Mouse (Mus musculus) liver, postnatal 0 days (tissue): ENCODE measurements around the gene Galp. TPM values are rescaled to one million over a fixed set of nuclear protein-coding genes. Genes with fewer than 3 reads are reported as not detected.
"Not testable (repeated sequence)": the region's sequence is repeated elsewhere in the genome, so short reads cannot be mapped to it uniquely, and the experiment has no call there.

Experiments
- ATAC-seq: fragments of 200-750 bp; cut with Nextera tagmentation; 2 replicates; pipeline ENCODE4 v1.8.0; 2017; ENCODE audit warnings: mild to moderate bottlenecking, moderate library complexity
- DNase-seq: peaks from one replicate; pipeline ENCODE4 v3.0.0-alpha.2; 2016
- H3K27ac ChIP-seq: fragments of 300-500 bp; sonication (generic); 2 replicates; pipeline ENCODE4 v1.5.1; 2014; ENCODE audit warnings: antibody characterized with exemption, moderate library complexity, mild to moderate bottlenecking, low read depth
- H3K27me3 ChIP-seq: fragments of 300-500 bp; sonication (generic); 2 replicates; pipeline ENCODE4 v1.6.1; 2014; ENCODE audit warnings: low read length, control low read depth, mixed read lengths; ENCODE audit not compliant: insufficient read depth
- H3K36me3 ChIP-seq: fragments of 300-500 bp; sonication (generic); replicated peaks from 2 replicates; pipeline ENCODE4 v1.6.1; 2014; ENCODE audit warnings: mild to moderate bottlenecking, control low read depth, low read length, moderate library complexity, mixed read lengths; ENCODE audit not compliant: insufficient read depth
- H3K4me1 ChIP-seq: fragments of 300-500 bp; sonication (generic); 2 replicates; pipeline ENCODE4 v1.6.1; 2014; ENCODE audit warnings: antibody characterized with exemption, mild to moderate bottlenecking, control low read depth; ENCODE audit not compliant: insufficient read depth
- H3K4me2 ChIP-seq: fragments of 300-500 bp; sonication (generic); 2 replicates; pipeline ENCODE4 v1.6.1; 2014; ENCODE audit warnings: low read depth, mild to moderate bottlenecking, low read length, moderate library complexity, mixed read lengths
- H3K4me3 ChIP-seq: fragments of 300-500 bp; sonication (generic); 2 replicates; pipeline ENCODE4 v1.5.1; 2014; ENCODE audit warnings: low read depth, low read length
- H3K9ac ChIP-seq: fragments of 300-500 bp; sonication (generic); replicated peaks from 2 replicates; pipeline ENCODE4 v1.6.1; 2014; ENCODE audit warnings: mild to moderate bottlenecking, moderate library complexity
- H3K9me3 ChIP-seq: fragments of 300-500 bp; sonication (generic); 2 replicates; pipeline ENCODE4 v1.6.1; 2016; ENCODE audit warnings: mild to moderate bottlenecking, control low read depth, low read length, mixed read lengths
- CTCF ChIP-seq: sonication (generic); IDR thresholded peaks from 2 replicates; pipeline ENCODE4 v1.5.1; 2016; ENCODE audit warnings: antibody characterized with exemption, low read depth
- EP300 ChIP-seq: IDR thresholded peaks from 2 replicates; pipeline ENCODE4 v1.6.1; 2016; ENCODE audit warnings: antibody characterized with exemption, low read depth, mild to moderate bottlenecking
- WGBS: fragments of 180-500 bp; shearing (Covaris S2); extraction: QIAGEN DNeasy Blood & Tissue Kit; methylation state at CpG from one replicate; pipeline ENCODE4 v1.1.7; 2014; ENCODE audit not compliant: insufficient replicate concordance; 5-methylcytosine and 5-hydroxymethylcytosine counted together
- polyA plus RNA-seq: library from polyadenylated mRNA; unstranded; fragments of >200 nt; fragmentation: Nextera tagmentation; extraction: Ambion mirVana; gene quantifications from 2 replicates; pipeline ENCODE4 v1.2.1, GENCODE M21; 2015

Gene Galp
- polyA plus RNA-seq, 1 experiment from 2014 or later: not detected

DNA sequence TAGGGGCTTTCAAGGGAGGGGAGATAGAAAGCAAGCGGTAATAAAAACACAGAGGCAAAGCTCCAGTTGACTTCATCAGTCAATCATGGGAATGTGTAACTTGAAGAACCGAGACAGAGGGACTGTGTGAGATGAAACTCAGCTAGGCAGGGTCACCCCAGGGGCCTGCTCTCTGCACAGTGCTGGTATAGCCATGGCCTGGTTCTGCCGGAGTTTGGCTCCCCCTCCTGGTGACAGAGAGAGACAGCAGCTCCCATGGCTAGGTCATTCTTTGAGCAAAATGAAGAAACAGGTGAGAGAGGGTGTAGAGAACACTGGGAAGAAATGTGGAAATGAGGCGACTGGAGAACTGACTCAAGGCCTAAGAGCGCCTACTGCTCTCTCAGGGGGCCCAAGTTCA, 2.8 kb upstream of the Galp start:
- H3K9ac ChIP-seq: no peak overlapping the region
- no peaks in the 10 kb centered on the region for H3K9me3 ChIP-seq
- no peak overlapping the region for H3K4me2 ChIP-seq
- no peak overlapping the region for H3K27ac ChIP-seq
- peaks cover 6% of the 10 kb centered on the region; the same call in 1 of the 2 replicates for H3K36me3 ChIP-seq
- peak; percentile 76 for ATAC-seq
- no peaks in the 10 kb centered on the region for H3K27me3 ChIP-seq
- H3K4me1 ChIP-seq: no peaks in the 10 kb centered on the region
- 24% methylated on average over 5 of the region's 5 CpGs for WGBS
- DNase-seq: peak; percentile 73
- TF ChIP-seq CTCF (peak; percentile 91), EP300 (no peak)
- no peak overlapping the region for H3K4me3 ChIP-seq

DNA sequence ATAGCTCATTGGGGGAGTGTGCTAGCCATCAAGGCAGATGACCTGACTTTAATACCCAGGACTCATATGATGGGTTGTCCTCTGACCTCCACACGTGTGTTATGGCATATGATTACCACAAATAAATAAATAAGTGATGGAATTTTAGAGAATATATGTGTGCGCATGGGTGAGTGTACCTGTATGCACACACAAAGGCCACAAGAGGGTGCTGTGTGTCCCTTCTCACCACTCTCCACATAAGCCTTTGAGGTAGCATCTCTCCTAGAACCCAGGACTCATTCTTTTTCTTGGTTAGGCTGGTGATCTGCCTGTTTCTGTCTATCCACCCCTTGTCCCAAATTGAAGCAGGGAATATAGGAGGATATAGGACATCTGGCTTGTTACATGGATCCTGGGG, 1.1 kb upstream of the Galp start:
- TF ChIP-seq EP300 (no peak), CTCF (peak; percentile 45)
- no peaks in the 10 kb centered on the region for H3K9me3 ChIP-seq
- ATAC-seq: no peak
- no peaks in the 10 kb centered on the region for H3K36me3 ChIP-seq
- no peaks in the 10 kb centered on the region for H3K27me3 ChIP-seq
- H3K4me3 ChIP-seq: no peak overlapping the region
- DNase-seq: no peak
- no peak overlapping the region for H3K4me2 ChIP-seq
- no peak overlapping the region for H3K27ac ChIP-seq
- no peaks in the 10 kb centered on the region for H3K4me1 ChIP-seq
- no peak overlapping the region for H3K9ac ChIP-seq
- WGBS: 43% methylated on average over 2 of the region's 2 CpGs

DNA sequence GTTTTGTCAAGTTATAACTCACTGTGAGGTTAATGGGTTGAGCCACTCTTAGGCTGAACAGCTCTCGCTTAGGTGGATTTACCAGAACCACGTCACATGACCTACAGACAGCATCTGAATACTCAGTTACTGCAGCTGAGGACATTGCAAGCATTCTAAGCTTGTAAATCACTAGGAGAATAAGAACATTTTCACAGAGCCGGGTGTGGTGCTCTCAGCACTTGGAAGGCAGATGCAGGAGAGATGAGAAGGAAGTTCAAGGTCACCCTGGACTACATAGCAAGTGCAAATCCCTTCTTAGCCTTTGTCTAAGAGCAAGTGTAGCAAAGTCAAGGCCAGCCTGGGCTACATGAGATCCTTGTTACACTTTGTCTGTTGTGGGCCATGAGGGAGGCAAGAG, 7.3 kb downstream of the Galp start:
- H3K4me1 ChIP-seq: no peaks in the 10 kb centered on the region
- DNase-seq (no peak), ATAC-seq (no peak)
- no peak overlapping the region for H3K9ac ChIP-seq
- 64% methylated on average over 3 of the region's 3 CpGs for WGBS
- H3K27me3 ChIP-seq: no peaks in the 10 kb centered on the region
- H3K27ac ChIP-seq: no peak overlapping the region
- H3K4me3 ChIP-seq: no peak overlapping the region
- no peaks in the 10 kb centered on the region for H3K36me3 ChIP-seq
- TF ChIP-seq EP300 (no peak), CTCF (no peak)
- no peaks in the 10 kb centered on the region for H3K9me3 ChIP-seq
- H3K4me2 ChIP-seq: no peak overlapping the region

DNA sequence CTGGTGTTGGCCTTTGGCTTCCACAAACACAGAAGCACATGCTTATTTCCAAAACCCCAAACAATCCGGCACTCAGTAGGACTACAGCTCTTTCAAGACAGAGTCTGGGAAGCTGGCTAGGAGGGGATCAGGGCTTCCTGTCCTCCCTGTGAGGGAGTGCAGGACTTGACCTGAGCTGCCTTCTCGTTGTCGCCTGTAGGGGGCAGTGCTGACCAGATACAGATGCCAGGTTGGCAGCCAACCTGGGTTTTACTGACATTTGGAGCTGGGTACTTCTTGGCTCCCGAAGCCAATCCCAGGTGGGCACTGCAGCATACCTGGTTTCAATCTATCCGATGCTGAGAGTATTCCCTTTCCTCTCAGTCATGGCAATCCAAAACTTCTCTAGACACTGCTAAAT, 16.3 kb downstream of the Galp start:
- WGBS: 36% methylated on average over 5 of the region's 5 CpGs
- TF ChIP-seq EP300 (no peak), CTCF (peak; percentile 50)
- Histone ChIP-seq H3K4me2 (no peak overlapping the region), H3K4me1 (no peaks in the 10 kb centered on the region), H3K27me3 (no peaks in the 10 kb centered on the region), H3K9me3 (no peaks in the 10 kb centered on the region), H3K27ac (no peak overlapping the region), H3K4me3 (no peak overlapping the region), H3K9ac (no peak overlapping the region), H3K36me3 (no peaks in the 10 kb centered on the region)
- no peak for ATAC-seq
- peak; percentile 24 for DNase-seq

DNA sequence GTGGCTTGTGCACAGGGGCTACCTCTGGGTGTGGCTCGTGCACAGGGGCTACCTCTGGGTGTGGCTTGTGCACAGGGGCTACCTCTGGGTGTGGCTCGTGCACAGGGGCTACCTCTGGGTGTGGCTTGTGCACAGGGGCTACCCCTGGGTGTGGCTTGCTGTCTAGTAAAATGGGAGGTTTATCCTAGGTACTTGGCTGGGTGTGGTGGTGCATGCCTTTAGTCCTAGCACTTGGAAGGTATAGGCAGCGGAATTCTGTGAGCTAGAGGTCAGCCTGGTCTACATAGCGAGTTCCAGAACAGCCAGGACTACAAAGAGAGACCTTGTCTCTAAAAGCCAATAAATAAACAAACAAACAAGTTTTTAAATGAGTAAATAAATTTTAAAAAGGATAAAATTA, 17.8 kb downstream of the Galp start:
- not testable (repeated sequence) for H3K9me3 ChIP-seq, H3K27ac ChIP-seq, H3K27me3 ChIP-seq, ATAC-seq, H3K9ac ChIP-seq, H3K4me3 ChIP-seq, H3K4me2 ChIP-seq, H3K4me1 ChIP-seq, H3K36me3 ChIP-seq, DNase-seq
- 72% methylated on average over 3 of the region's 4 CpGs for WGBS

DNA sequence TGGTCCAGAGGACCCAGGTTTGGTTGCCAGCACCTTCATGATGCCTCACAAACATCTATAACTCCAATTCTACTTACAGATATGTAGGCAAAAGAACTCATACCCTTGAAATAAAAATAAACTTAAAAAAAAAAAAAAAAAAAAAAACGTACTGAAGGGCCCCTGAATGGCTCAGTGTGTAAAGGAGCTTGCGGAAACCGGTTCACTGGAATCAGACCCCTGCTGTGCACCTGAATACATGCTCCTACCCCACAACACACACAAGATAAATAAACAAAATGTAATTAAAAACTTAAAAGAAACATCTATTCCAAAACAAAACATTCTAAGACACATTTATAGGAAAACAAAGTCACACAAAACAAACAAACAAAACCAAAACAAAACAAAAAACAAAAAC, 23.3 kb downstream of the Galp start:
- no peaks in the 10 kb centered on the region for H3K27me3 ChIP-seq
- H3K36me3 ChIP-seq: no peaks in the 10 kb centered on the region
- TF ChIP-seq CTCF: no peak
- ATAC-seq (no peak), DNase-seq (no peak)
- no peaks in the 10 kb centered on the region for H3K9me3 ChIP-seq
- H3K27ac ChIP-seq: no peak overlapping the region
- H3K4me2 ChIP-seq: no peak overlapping the region
- H3K9ac ChIP-seq: no peak overlapping the region
- no peak overlapping the region for H3K4me3 ChIP-seq
- no peaks in the 10 kb centered on the region for H3K4me1 ChIP-seq
- 43% methylated on average over 3 of the region's 3 CpGs for WGBS

DNA sequence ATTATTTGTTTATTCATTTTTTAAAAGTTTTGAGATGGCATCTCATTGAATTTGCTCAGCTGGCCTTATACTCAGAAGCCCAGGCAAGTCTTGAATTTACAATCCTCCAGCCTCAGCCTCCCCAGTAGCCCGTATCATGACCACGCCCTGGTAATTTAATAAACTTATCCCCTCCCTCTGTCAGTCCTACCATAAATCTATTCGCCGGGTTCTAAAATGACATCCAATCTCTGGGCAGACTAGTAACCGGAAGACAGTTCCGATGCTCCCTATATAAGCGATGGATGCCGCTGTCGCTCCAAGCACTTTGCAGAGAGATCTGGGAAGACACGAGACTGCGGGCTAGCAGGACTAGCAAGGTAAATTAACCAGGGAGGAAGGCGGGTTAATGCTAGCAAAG, 25.1 kb downstream of the Galp start, which contains the start of gene Zscan5b:
Gene Zscan5b, plus strand, starts transcription at position 301 of the 400 bp plus-strand sequence.
- no peak for DNase-seq
- ATAC-seq: no peak
- TF ChIP-seq CTCF (no peak), EP300 (no peak)
- H3K9ac ChIP-seq: no peak within 1 kb of the TSS
- H3K4me1 ChIP-seq: no peaks in the 10 kb centered on the region
- H3K27me3 ChIP-seq: no peaks in the 10 kb centered on the region
- 82% methylated on average over 12 of the region's 12 CpGs for WGBS
- H3K36me3 ChIP-seq: no peaks in the 10 kb centered on the region
- no peaks in the 10 kb centered on the region for H3K9me3 ChIP-seq
- no peak within 1 kb of the TSS for H3K4me3 ChIP-seq
- H3K27ac ChIP-seq: no peak within 1 kb of the TSS
- H3K4me2 ChIP-seq: no peak within 1 kb of the TSS

DNA sequence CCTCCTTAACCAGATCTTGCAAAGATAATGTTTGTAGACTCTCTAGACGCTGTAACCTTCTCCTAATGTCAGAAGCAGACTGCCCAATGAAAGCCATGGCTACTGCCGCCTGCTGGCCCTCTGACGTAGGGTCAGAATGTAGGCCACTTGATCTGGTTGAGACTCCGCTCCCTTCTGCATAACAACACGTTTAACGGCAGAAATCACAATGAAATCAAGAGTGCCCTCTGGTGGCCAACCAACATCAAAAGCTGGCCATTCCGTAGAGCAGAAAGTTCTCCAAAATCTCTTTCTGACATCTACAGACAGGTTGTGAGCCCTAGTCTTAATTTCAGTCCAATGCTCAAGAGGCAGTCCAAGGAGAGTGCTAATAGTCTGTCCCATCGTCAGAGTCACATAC, 31.6 kb downstream of the Galp start:
- H3K36me3 ChIP-seq, H3K4me1 ChIP-seq, H3K4me2 ChIP-seq, H3K9me3 ChIP-seq, H3K9ac ChIP-seq, H3K27ac ChIP-seq, H3K27me3 ChIP-seq, H3K4me3 ChIP-seq, ATAC-seq, DNase-seq: not testable (repeated sequence)
- 53% methylated on average over 8 of the region's 8 CpGs for WGBS
